Mouse (Mus musculus): ENCODE measurements at regions not wholly inside any gene's neighbourhood (a gene's known extent, or its start where the extent isn't known, plus 50 kb on each side); places are given as distances from the start of the nearest gene placed in this dataset.

DNA sequence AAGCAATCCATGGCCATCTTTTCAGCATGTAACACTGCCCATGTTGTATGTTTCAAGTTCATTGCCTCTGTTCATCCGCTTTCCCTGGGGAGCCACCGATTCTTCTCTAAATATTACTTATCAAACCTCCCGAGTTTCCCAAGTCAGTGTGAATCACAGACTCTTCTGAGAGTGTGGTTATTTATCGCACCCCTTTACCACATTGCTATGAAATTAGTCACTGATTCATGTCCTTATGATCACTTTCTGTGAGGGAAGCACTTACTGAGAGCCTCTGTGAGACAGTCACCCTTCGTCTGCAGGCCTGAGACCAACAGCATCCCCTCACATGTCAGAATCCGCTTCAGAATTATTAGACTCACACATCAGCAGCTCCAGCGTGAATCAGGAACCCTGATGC is 147.8 kb upstream of the 4930412O13Rik start:
- no peaks in the 10 kb centered on the region for H3K27me3 ChIP-seq (ENCODE audit: control insufficient read depth in 1 of 2, insufficient read depth in 2 of 2, low read length in 2 of 2)
- H3K27ac ChIP-seq (ENCODE audit: control insufficient read depth, low read depth, low read length) = no peak overlapping the region
- H3K79me2 ChIP-seq (ENCODE audit: control insufficient read depth, insufficient read depth, low read length, poor library complexity) = no peaks in the 10 kb centered on the region
- no peaks in the 10 kb centered on the region for H3K36me3 ChIP-seq (ENCODE audit: control insufficient read depth in 1 of 2, insufficient read depth in 2 of 2, low read length in 2 of 2)
- no peak overlapping the region for H3K4me3 ChIP-seq (ENCODE audit: control insufficient read depth in 1 of 2, insufficient read depth in 1 of 2, low read depth in 2 of 2, low read length in 2 of 2)
- no peaks in the 10 kb centered on the region for H3K9me3 ChIP-seq (replicated peaks; ENCODE audit: insufficient read depth, low read length)
- H3K9ac ChIP-seq (ENCODE audit: control insufficient read depth, low read depth, low read length, poor library complexity, severe bottlenecking) = no peak overlapping the region
- DNase-seq (ENCODE audit: low read depth, low spot score) = no peak
- H3K4me1 ChIP-seq (ENCODE audit: control insufficient read depth in 1 of 2, insufficient read depth in 2 of 2, low read length in 2 of 2) = no peaks in the 10 kb centered on the region
- TF ChIP-seq E2F4 (IDR thresholded peaks at IDR 0.05; ENCODE audit: borderline replicate concordance, low read depth, low read length) (no peak), GATA1 (IDR thresholded peaks at IDR 0.05; ENCODE audit: low read depth, low read length) (no peak), USF2 (IDR thresholded peaks at IDR 0.05; ENCODE audit: borderline replicate concordance in 1 of 2, insufficient read depth in 1 of 2, low read depth in 1 of 2, low read length in 2 of 2) (no peak), TBP (IDR thresholded peaks at IDR 0.05; ENCODE audit: low read depth, low read length) (no peak), ZNF384 (IDR thresholded peaks at IDR 0.05; ENCODE audit: low read depth, low read length) (no peak), BHLHE40 (IDR thresholded peaks at IDR 0.05; ENCODE audit: borderline replicate concordance, low read depth, low read length) (no peak), ZMIZ1 (IDR thresholded peaks at IDR 0.05; ENCODE audit: low read depth, low read length) (no peak), NELFE (IDR thresholded peaks at IDR 0.05; ENCODE audit: low read depth, low read length) (no peak), USF1 (IDR thresholded peaks at IDR 0.05; ENCODE audit: low read depth, low read length) (no peak), ZC3H11A (IDR thresholded peaks at IDR 0.05; ENCODE audit: low read depth, low read length) (no peak), TCF12 (IDR thresholded peaks at IDR 0.05; ENCODE audit: low read depth, low read length) (no peak)

DNA sequence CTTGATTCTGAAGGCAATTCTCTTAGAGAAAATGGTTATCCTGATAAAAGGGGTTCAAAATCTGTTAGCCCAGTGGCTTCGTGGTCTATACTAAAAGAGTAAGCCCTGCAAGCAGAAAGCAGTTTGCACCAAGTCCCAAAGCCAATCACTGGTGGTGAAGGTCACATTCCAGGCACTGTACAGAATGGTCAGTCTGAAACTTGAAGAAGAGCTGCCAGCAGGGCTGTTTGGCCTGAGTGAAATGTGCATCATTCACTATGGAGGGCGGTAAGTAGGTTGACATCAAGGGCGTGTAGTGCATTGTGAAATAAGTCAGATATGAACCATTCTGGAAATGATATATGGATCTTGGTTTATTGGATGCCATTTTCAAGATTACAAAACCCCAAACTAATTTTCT is 136.9 kb upstream of the 4930412O13Rik start:
- Histone ChIP-seq H3K4me1 (ENCODE audit: control insufficient read depth in 1 of 2, insufficient read depth in 2 of 2, low read length in 2 of 2) (no peaks in the 10 kb centered on the region), H3K4me3 (ENCODE audit: control insufficient read depth in 1 of 2, insufficient read depth in 1 of 2, low read depth in 2 of 2, low read length in 2 of 2) (no peak overlapping the region), H3K9me3 (replicated peaks; ENCODE audit: insufficient read depth, low read length) (no peaks in the 10 kb centered on the region), H3K79me2 (ENCODE audit: control insufficient read depth, insufficient read depth, low read length, poor library complexity) (no peaks in the 10 kb centered on the region), H3K9ac (ENCODE audit: control insufficient read depth, low read depth, low read length, poor library complexity, severe bottlenecking) (no peak overlapping the region), H3K36me3 (ENCODE audit: control insufficient read depth in 1 of 2, insufficient read depth in 2 of 2, low read length in 2 of 2) (no peaks in the 10 kb centered on the region), H3K27ac (ENCODE audit: control insufficient read depth, low read depth, low read length) (no peak overlapping the region), H3K27me3 (ENCODE audit: control insufficient read depth in 1 of 2, insufficient read depth in 2 of 2, low read length in 2 of 2) (no peaks in the 10 kb centered on the region; a peak in 1 of 4 replicates)
- no peak for TF ChIP-seq MEF2A (IDR thresholded peaks at IDR 0.05; ENCODE audit: extremely low read depth, insufficient replicate concordance, low read depth, low read length, poor library complexity, severe bottlenecking)
- no peak for TF ChIP-seq TCF12 (IDR thresholded peaks at IDR 0.05; ENCODE audit: low read depth, low read length)
- TF ChIP-seq HCFC1 (IDR thresholded peaks at IDR 0.05; ENCODE audit: low read depth, low read length) = no peak
- no peak for TF ChIP-seq MYB (IDR thresholded peaks at IDR 0.05; ENCODE audit: low read depth, low read length)
- no peak for TF ChIP-seq POLR2AphosphoS2 (IDR thresholded peaks at IDR 0.05; ENCODE audit: low read length)
- TF ChIP-seq JUND (IDR thresholded peaks at IDR 0.05; ENCODE audit: low read depth, low read length) = no peak
- no peak for TF ChIP-seq MYC (IDR thresholded peaks at IDR 0.05; ENCODE audit: low read depth, low read length)
- no peak for TF ChIP-seq NRF1 (IDR thresholded peaks at IDR 0.05; ENCODE audit: insufficient read depth, low read depth, low read length, poor library complexity, severe bottlenecking)
- TF ChIP-seq E2F4 (IDR thresholded peaks at IDR 0.05; ENCODE audit: borderline replicate concordance, low read depth, low read length) = no peak
- TF ChIP-seq NELFE (IDR thresholded peaks at IDR 0.05; ENCODE audit: low read depth, low read length) = no peak
- no peak for TF ChIP-seq UBTF (IDR thresholded peaks at IDR 0.05; ENCODE audit: borderline replicate concordance, insufficient read depth, low read depth, low read length)
- TF ChIP-seq SIN3A (IDR thresholded peaks at IDR 0.05; ENCODE audit: low read length) = no peak
- TF ChIP-seq RCOR1 (IDR thresholded peaks at IDR 0.05; ENCODE audit: low read depth, low read length) = no peak
- no peak for TF ChIP-seq CTCF (IDR thresholded peaks at IDR 0.05 in 2 of 3, conservative IDR thresholded peaks at IDR 0.05 in 1 of 3; ENCODE audit: control insufficient read depth in 1 of 3, insufficient read depth in 1 of 3, low read depth in 2 of 3, low read length in 3 of 3, poor library complexity in 1 of 3, severe bottlenecking in 1 of 3)
- TF ChIP-seq MAX (IDR thresholded peaks at IDR 0.05; ENCODE audit: low read length) = no peak
- TF ChIP-seq ZKSCAN1 (IDR thresholded peaks at IDR 0.05; ENCODE audit: low read depth, low read length) = no peak
- TF ChIP-seq USF2 (IDR thresholded peaks at IDR 0.05; ENCODE audit: borderline replicate concordance in 1 of 2, insufficient read depth in 1 of 2, low read depth in 1 of 2, low read length in 2 of 2) = no peak
- DNase-seq (ENCODE audit: low read depth, low spot score) = no peak
